Mouse (Mus musculus) embryonic fibroblast, embryonic 13.5 days (primary cell): ENCODE measurements around the gene Ly86.

Experiments
- CTCF ChIP-seq: IDR thresholded peaks from 2 replicates; pipeline ENCODE4 v1.5.1; 2011; ENCODE audit warnings: mild to moderate bottlenecking, control low read depth, low read length, moderate library complexity, borderline replicate concordance; ENCODE audit not compliant: insufficient read depth
- POLR2A ChIP-seq: IDR thresholded peaks from 2 replicates; pipeline ENCODE4 v1.6.1; 2011; ENCODE audit warnings: low read depth, mild to moderate bottlenecking, control low read depth, low read length, moderate library complexity

GRCm38 (mm10) chr13:37439941-37440340, 94.9 kb downstream of the Ly86 start:
- no peak for TF ChIP-seq POLR2A
- no peak for TF ChIP-seq CTCF
